Mouse (Mus musculus) megakaryocyte-erythroid progenitor cell, adult 5-6 weeks (primary cell): Measurements from ENCODE around the gene Cldn7. TPM values are rescaled to one million over a fixed set of nuclear protein-coding genes. Genes with fewer than 3 reads are reported as not detected.
"Not testable (repeated sequence)": the region's sequence is repeated elsewhere in the genome, so short reads cannot be mapped to it uniquely, and the experiment has no call there.

Experiments used
- ATAC-seq: replicated peaks from 2 replicates; pipeline ENCODE4 v1.8.0; 2016; ENCODE audit warnings: mild to moderate bottlenecking, inconsistent platforms; ENCODE audit not compliant: severe bottlenecking, poor library complexity, low FRiP score, low TSS enrichment
- total RNA-seq, 2 experiments: library from RNA; stranded (forward) in 1 of 2; stranded (reverse) in 1 of 2; fragments of 200-1000, 215-1000 nt in 1 of 2; fragments of >200 nt in 1 of 2; fragmentation: Nextera tagmentation in 1 of 2; gene quantifications; 2 replicates each; pipeline ENCODE4 v1.2.3; 2014 to 2017

Cldn7 gene
- total RNA-seq, 2 experiments from 2014 or later, result not detected

DNA sequence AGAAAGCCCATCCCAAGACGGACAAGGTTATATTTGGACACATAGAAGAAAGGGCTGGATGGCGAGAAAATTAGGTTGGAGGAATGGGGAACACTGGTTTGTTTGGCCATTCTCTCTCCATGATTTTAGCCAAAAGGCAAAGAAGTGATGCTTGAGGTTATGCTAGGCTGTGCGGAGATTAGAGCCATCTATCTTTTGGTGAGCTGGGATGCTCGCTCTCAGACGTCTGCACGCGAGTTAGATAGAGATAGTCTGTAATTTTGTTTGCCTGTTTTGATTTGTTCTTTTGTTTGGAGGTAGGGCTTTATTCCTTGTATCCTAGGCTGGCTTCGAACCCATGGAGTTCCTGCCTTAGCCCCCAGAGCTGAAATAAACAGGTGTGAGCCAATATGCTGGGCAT lies 36.6 kb downstream of the Cldn7 start:
- ATAC-seq, result no peak

DNA sequence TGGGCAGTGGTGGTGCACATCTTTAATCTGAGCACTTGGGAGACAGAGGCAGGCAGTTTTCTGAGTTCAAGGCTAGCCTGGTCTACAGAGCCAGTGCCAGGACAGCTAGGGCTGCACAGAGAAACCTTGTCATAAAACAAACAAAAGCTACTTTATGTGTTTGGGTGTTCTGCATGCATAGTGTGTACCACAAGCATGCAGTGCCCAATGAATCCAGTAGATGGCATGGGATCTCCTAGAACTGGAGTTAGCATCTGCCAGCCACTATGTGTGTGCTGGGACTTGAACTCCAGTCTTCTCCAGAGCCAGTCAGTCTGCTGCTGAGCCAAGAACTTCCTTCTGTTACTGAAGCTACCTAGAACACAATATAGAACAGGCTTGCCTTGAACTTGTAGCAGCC lies 37.3 kb downstream of the Cldn7 start:
- peak; percentile 35; the same call in 1 of the 2 replicates for ATAC-seq

DNA sequence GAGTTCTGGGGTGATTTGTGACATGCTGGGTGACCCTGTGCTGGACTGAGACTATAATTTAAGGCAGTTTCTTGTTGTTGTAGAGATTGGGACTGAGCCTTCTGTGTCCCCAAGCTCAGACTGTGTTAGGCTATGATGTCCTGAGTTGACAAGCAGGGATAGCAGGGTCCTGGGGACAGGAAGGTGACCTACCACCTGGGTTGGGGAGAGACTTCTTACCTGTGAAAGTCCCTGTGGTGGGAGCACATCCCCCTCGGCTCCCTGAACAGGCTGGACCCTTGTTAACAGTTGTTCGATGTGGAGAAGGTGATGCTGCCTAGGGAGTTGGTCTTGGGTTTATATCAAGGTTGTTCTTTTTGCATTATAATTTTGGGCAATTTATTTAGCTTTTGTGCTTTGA lies 37.9 kb downstream of the Cldn7 start:
- ATAC-seq, result no peak

DNA sequence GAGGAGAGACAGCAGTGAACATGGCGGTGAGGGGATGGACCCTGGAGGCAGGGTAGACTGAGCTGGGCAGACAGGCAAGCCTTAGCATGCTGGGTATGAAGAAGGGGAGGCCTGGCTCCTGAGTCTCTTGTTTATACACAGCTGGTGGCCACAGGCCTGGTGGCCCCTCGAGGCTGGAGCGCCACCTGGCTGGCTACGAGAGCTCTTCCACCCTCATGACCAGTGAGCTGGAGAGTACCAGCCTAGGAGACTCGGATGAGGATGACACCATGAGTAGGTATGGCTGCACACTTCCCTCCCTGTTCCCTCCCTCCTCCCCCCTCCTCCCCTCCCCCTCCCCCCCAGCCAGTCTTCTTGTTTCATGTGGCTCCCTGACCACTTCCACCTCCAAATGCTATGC lies 40.9 kb downstream of the Cldn7 start:
- peak; percentile 53; the same call in 1 of the 2 replicates for ATAC-seq

DNA sequence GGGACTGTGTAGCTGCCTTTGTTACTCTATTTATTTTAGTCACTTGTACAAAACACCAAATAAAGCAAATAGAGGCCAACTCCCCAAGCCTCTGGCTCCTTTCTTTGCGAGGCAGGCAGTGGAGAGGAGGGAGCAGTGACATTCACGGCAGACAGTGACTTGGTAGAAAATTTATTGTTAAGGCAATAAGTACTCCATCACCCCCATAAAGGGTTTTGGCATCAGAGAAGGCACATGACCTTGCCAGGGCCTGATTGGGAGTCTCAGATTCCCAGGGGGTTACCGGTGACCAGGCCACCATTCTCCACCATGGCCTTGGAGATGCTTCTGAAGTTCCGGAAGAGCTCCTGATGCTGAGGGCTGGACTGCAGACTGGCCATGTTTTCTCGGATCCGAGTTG lies 45.5 kb downstream of the Cldn7 start:
- ATAC-seq, result no peak

DNA sequence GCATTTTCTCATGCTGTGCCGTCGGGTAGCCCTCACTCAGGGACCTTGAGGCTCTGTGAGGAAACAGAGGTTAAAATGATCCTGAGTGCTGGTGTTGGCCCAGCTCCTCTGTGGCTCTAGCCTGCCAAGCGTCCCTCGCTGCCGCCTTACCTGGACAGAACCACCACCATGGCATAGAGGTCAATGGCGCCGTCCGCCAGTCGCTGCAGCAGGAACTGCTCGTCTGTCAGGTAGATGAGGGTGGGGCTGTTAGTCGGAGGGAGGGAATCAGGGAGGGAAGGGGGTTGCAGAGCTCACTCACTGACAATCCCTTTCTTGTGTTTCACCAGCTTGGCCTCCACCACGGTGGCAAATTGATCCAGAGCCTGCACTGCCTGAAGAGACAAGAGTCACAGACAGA lies 46.0 kb downstream of the Cldn7 start:
- ATAC-seq, result no peak

DNA sequence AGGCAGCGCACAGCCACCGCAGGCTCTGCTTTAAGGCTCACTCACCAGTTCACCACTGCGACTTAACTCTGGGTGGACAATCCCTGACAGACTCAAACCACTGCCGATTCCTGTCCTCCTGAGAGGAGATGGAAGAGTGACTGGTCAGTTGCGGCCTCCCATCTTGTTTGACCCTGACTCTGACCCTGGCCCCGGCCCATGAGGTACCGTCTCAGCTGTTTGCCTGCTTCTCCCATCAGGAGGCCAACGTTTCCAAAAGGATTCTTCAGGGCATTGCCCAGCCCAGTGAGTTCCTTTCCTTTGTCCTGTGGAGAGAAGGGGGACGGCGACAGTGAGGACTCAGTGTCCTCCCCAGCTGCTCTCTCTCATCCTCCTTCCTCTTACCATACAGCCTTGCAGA lies 46.4 kb downstream of the Cldn7 start:
- ATAC-seq, result no peak

DNA sequence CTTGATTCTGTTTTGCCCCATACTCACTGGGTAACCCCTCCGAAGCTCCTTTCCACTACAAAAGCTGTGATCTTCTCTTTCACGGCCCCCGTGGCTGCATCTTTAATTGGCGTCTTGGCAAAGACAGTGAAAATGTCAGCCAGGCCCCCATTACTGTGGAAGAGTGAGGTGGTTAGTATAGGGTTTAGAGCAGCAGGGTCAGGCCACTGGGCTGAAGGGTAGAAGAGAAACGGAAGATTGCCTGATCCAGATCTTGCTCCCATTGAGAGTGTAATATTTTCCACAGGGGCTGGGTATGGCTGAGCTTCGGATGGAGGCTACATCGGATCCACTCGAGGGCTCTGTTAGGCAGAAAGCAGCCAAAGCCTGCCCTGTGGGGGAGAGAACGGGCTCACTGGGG lies 48.4 kb downstream of the Cldn7 start:
- no peak for ATAC-seq

DNA sequence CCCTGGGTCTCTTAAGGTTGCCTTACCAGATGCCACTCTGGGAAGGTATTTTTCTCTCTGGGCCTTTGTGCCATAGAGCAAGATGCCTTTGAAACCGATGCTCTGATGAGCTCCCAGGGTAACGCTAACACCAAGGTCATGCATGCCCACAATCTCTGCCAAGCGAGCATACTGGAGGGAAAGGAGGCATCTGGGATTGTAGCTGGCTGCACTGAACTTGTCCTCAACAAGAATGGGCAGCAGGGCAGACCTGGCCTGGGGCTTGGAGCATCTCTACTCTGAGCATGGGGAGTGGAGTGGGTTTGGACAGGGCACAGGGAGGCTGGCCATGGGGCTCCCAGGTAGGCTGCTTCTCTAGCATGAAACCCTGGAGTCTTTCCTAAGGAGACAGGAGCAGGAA lies 48.8 kb downstream of the Cldn7 start:
- no peak for ATAC-seq

DNA sequence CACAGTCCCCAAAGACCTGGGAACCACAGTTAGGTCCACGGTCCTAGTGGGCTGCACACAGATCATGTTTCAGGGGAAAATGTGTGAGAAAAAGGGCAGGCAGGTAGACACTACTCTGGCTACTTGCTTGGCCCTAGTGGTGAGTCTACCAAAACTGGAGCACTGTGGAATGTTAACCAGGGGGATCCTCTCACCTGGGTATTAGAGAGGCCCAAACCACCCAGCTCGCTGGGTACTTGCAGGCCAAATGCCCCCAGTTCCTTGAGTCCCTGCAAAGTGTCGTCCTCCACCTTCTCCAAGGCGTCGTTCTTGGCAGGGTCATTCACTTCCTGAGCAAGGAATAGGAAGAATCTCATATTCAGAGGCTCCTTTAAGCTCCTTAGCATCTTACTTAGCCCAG lies 49.5 kb downstream of the Cldn7 start:
- no peak for ATAC-seq

DNA sequence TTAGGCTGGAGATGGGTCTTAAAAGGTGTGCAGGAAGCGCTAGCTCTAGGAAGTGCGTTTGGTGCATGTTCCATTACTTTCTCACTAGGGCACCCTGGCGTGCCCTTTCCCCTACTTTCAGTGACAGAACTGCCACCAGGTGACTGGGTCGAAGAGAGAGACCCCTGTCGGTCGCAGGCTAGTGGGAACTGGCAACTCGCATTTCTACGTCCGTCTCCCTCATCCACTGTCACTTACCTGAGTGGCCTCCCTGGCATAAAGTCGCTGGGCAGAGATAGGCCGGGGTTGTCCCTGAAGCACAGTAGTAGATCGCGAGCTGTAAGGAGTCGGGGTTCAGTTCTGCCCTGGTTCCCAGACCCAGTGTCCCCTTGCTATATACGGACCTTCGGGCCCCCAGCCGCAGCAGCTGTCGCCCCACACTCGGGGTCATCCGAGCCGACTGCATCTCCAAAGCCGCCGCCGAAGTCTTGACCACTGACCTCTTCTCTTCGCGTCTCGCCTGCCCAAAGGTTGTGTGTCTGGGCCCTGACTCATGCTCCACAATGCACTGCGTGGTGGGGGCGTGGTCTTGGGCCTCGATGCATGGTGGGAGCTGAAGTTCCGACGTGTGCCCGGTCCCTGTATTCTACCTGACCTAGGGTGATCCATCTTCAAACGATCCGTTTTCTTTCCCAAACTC lies 50.4 kb downstream of the Cldn7 start, which contains the start of gene Acadvl:
TSS of gene Acadvl (minus strand) at position 532 of the 679 bp plus-strand sequence.
- peak; percentile 88 for ATAC-seq

DNA sequence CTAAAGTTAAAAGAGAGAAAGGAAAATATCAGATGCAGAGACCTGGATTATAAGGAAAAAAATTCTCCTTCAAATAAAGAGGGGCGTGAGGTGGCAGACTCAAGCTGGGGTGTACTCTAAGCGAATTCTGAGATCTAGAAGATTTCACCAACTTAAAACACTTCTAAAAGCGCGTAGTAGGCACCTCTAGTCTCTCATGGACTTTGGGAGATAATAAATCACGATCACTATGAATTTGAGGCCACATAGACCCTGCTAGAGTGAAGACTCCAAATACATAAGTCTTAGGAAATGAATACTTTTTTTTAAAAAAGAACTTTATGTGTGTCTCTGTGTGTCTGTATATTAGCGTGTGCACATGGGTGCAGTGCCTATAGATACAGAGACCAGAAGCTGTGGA lies 51.1 kb downstream of the Cldn7 start:
- no peak for ATAC-seq

DNA sequence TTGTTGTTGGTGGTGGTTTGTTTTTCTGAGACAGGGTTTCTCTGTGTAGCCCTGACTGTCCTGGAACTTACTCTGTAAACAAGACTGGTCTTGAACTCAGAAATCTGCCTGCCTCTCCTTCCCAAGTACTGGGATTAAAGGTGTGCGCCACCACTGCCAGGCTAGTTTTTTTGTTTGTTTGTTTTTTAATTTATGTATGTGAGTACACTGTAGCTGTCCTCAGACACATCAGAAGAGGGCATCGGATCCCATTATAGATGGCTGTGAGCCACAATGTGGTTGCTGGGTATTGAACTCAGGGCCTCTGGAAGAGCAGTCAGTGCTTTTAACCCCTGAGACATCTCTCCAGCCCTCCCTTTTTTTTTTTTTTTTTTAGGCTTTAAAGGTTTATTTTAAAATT lies 51.6 kb downstream of the Cldn7 start:
- ATAC-seq, result not testable (repeated sequence)

DNA sequence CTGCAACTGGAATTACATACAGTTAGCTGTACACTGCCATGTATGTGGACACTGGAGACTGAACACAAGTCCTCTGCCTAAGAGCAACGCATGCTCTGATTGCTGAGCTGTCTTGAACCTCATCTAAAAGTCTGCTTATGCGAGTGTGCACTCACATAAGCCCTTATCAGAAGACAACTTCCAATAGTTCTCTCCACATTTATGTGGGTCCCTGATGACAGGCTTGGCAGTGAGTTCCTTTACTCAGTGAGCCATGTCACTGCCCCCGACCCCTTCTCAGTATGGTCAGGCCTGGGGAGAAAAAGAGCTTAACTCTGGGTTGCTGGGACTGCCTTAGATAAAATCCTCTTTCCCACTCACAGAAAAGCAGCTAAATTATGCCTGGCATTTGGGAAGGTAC lies 52.1 kb downstream of the Cldn7 start, which contains the start of gene Dlg4:
TSS of gene Dlg4 (plus strand) at position 274 of the 400 bp plus-strand sequence.
- ATAC-seq, result no peak

DNA sequence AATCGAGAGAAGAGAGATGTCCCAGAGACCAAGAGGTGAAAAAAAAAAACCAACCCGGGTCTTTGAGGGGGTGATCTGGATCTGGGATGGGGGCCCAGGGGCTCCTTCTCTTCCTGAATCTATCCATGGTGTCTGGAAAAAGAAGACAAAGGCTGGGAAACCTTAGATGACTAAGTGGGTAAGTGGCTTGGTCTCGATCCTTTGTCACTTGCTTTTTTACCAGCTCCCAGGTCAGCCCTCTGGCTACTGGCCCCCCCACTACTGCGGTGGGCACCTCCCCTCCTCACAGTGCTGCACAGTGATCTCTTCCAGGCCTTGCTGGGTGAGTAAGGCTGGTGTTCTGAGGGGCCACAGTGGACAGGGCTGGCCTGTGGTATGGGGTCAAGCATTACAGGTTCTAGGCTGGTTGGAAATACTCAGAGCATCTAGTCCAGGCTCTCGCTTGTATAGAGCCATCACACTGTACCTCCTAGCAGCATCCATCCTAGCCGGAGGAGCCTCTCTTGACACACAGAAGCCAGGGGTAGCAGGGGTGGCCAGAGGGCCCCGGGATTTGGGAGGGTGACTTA lies 52.7 kb downstream of the Cldn7 start:
- ATAC-seq, result no peak

Other genes starting within 250 kb of the Cldn7 start
Only the 30 nearest of the 34 such genes appear.
- 2.3 TPM in 1 of 2 replicates, not detected in the other for gene Chrnb1, start 168.8 kb upstream of the Cldn7 start, total RNA-seq (2014; fragmentation: Nextera tagmentation)
- gene Chrnb1, start 168.8 kb upstream of the Cldn7 start, total RNA-seq (2017), result 0.28 and 1.9 TPM in 2 replicates
- gene Fgf11, start 162.9 kb upstream of the Cldn7 start, total RNA-seq (2014; fragmentation: Nextera tagmentation), result 0.57 and 0.63 TPM in 2 replicates
- 2.3 TPM in 1 of 2 replicates, not detected in the other for gene Fgf11, start 162.9 kb upstream of the Cldn7 start, total RNA-seq (2017)
- not detected in 2 replicates for gene Tmem102, start 159.2 kb upstream of the Cldn7 start, total RNA-seq (2014; fragmentation: Nextera tagmentation)
- gene Tmem102, start 159.2 kb upstream of the Cldn7 start, total RNA-seq (2017), result not detected in 2 replicates
- not detected in 2 replicates for gene Gm39566, start 149.5 kb upstream of the Cldn7 start, total RNA-seq (2014; fragmentation: Nextera tagmentation)
- not detected in 2 replicates for gene Gm39566, start 149.5 kb upstream of the Cldn7 start, total RNA-seq (2017)
- not detected in 2 replicates for gene Spem2, start 146.3 kb upstream of the Cldn7 start, total RNA-seq (2014; fragmentation: Nextera tagmentation)
- gene Spem2, start 146.3 kb upstream of the Cldn7 start, total RNA-seq (2017), result not detected in 2 replicates
- not detected in 2 replicates for gene Spem1, start 142.6 kb upstream of the Cldn7 start, total RNA-seq (2014; fragmentation: Nextera tagmentation)
- not detected in 2 replicates for gene Spem1, start 142.6 kb upstream of the Cldn7 start, total RNA-seq (2017)
- 7.9 and 8.3 TPM in 2 replicates for gene Nlgn2, start 127.0 kb upstream of the Cldn7 start, total RNA-seq (2014; fragmentation: Nextera tagmentation)
- 2.9 and 3.8 TPM in 2 replicates for gene Nlgn2, start 127.0 kb upstream of the Cldn7 start, total RNA-seq (2017)
- 166 and 210 TPM in 2 replicates for gene Tmem256, start 126.3 kb upstream of the Cldn7 start, total RNA-seq (2014; fragmentation: Nextera tagmentation)
- gene Tmem256, start 126.3 kb upstream of the Cldn7 start, total RNA-seq (2017), result 64.8 and 66.7 TPM in 2 replicates
- gene Plscr3, start 118.4 kb upstream of the Cldn7 start, total RNA-seq (2014; fragmentation: Nextera tagmentation), result 54.7 and 61.3 TPM in 2 replicates
- 14.5 and 14.8 TPM in 2 replicates for gene Plscr3, start 118.4 kb upstream of the Cldn7 start, total RNA-seq (2017)
- gene Tnk1, start 106.0 kb upstream of the Cldn7 start, total RNA-seq (2014; fragmentation: Nextera tagmentation), result 0.48 TPM in 1 of 2 replicates, not detected in the other
- 0.34 TPM in 1 of 2 replicates, not detected in the other for gene Tnk1, start 106.0 kb upstream of the Cldn7 start, total RNA-seq (2017)
- not detected in 2 replicates for gene Tmem95, start 86.8 kb upstream of the Cldn7 start, total RNA-seq (2014; fragmentation: Nextera tagmentation)
- gene Tmem95, start 86.8 kb upstream of the Cldn7 start, total RNA-seq (2017), result not detected in 2 replicates
- gene Kctd11, start 83.4 kb upstream of the Cldn7 start, total RNA-seq (2014; fragmentation: Nextera tagmentation), result 0.54 and 0.79 TPM in 2 replicates
- 1.3 TPM in 1 of 2 replicates, not detected in the other for gene Kctd11, start 83.4 kb upstream of the Cldn7 start, total RNA-seq (2017)
- 52.7 and 59.4 TPM in 2 replicates for gene Acap1, start 69.2 kb upstream of the Cldn7 start, total RNA-seq (2014; fragmentation: Nextera tagmentation)
- gene Acap1, start 69.2 kb upstream of the Cldn7 start, total RNA-seq (2017), result 40.3 and 55.2 TPM in 2 replicates
- gene 2810408A11Rik, start 63.8 kb upstream of the Cldn7 start, total RNA-seq (2014; fragmentation: Nextera tagmentation), result 2.4 and 4.0 TPM in 2 replicates
- gene 2810408A11Rik, start 63.8 kb upstream of the Cldn7 start, total RNA-seq (2017), result 3.4 and 4.1 TPM in 2 replicates
- 31.7 and 51.2 TPM in 2 replicates for gene Neurl4, start 63.7 kb upstream of the Cldn7 start, total RNA-seq (2014; fragmentation: Nextera tagmentation)
- gene Neurl4, start 63.7 kb upstream of the Cldn7 start, total RNA-seq (2017), result 27.9 and 64.3 TPM in 2 replicates
- 155 and 190 TPM in 2 replicates for gene Gps2, start 50.9 kb upstream of the Cldn7 start, total RNA-seq (2014; fragmentation: Nextera tagmentation)
- gene Gps2, start 50.9 kb upstream of the Cldn7 start, total RNA-seq (2017), result 53.7 and 106 TPM in 2 replicates
- gene Eif5a, start 42.8 kb upstream of the Cldn7 start, total RNA-seq (2014; fragmentation: Nextera tagmentation), result 1,285 and 1,514 TPM in 2 replicates
- gene Eif5a, start 42.8 kb upstream of the Cldn7 start, total RNA-seq (2017), result 1,032 and 1,474 TPM in 2 replicates
- gene Ybx2, start 29.0 kb upstream of the Cldn7 start, total RNA-seq (2014; fragmentation: Nextera tagmentation), result 2.2 TPM in 1 of 2 replicates, not detected in the other
- not detected in 2 replicates for gene Ybx2, start 29.0 kb upstream of the Cldn7 start, total RNA-seq (2017)
- gene Slc2a4, start 16.6 kb upstream of the Cldn7 start, total RNA-seq (2014; fragmentation: Nextera tagmentation), result 0.15 and 5.2 TPM in 2 replicates
- 0.19 and 0.88 TPM in 2 replicates for gene Slc2a4, start 16.6 kb upstream of the Cldn7 start, total RNA-seq (2017)
- 181 and 216 TPM in 2 replicates for gene Ctdnep1, start 16.4 kb downstream of the Cldn7 start, total RNA-seq (2014; fragmentation: Nextera tagmentation)
- gene Ctdnep1, start 16.4 kb downstream of the Cldn7 start, total RNA-seq (2017), result 9.8 and 38.6 TPM in 2 replicates
- 81.7 and 104 TPM in 2 replicates for gene Elp5, start 17.7 kb downstream of the Cldn7 start, total RNA-seq (2014; fragmentation: Nextera tagmentation)
- 66.4 and 82.7 TPM in 2 replicates for gene Elp5, start 17.7 kb downstream of the Cldn7 start, total RNA-seq (2017)
- 267 and 278 TPM in 2 replicates for gene Gabarap, start 26.4 kb downstream of the Cldn7 start, total RNA-seq (2014; fragmentation: Nextera tagmentation)
- gene Gabarap, start 26.4 kb downstream of the Cldn7 start, total RNA-seq (2017), result 222 and 223 TPM in 2 replicates
- gene Phf23, start 31.0 kb downstream of the Cldn7 start, total RNA-seq (2014; fragmentation: Nextera tagmentation), result 49.1 and 53.9 TPM in 2 replicates
- 46.2 and 53.7 TPM in 2 replicates for gene Phf23, start 31.0 kb downstream of the Cldn7 start, total RNA-seq (2017)
- 20.3 and 30.0 TPM in 2 replicates for gene Dvl2, start 35.8 kb downstream of the Cldn7 start, total RNA-seq (2014; fragmentation: Nextera tagmentation)
- gene Dvl2, start 35.8 kb downstream of the Cldn7 start, total RNA-seq (2017), result 15.8 and 20.8 TPM in 2 replicates
- 50.8 and 85.0 TPM in 2 replicates for gene Acadvl, start 50.6 kb downstream of the Cldn7 start, total RNA-seq (2014; fragmentation: Nextera tagmentation)
- gene Acadvl, start 50.6 kb downstream of the Cldn7 start, total RNA-seq (2017), result 58.1 and 70.7 TPM in 2 replicates
- gene Dlg4, start 52.2 kb downstream of the Cldn7 start, total RNA-seq (2014; fragmentation: Nextera tagmentation), result 2.1 and 3.0 TPM in 2 replicates
- 0.23 and 0.76 TPM in 2 replicates for gene Dlg4, start 52.2 kb downstream of the Cldn7 start, total RNA-seq (2017)
- gene Asgr1, start 89.3 kb downstream of the Cldn7 start, total RNA-seq (2014; fragmentation: Nextera tagmentation), result not detected in 2 replicates
- not detected in 2 replicates for gene Asgr1, start 89.3 kb downstream of the Cldn7 start, total RNA-seq (2017)
- not detected in 2 replicates for gene Asgr2, start 127.9 kb downstream of the Cldn7 start, total RNA-seq (2014; fragmentation: Nextera tagmentation)
- not detected in 2 replicates for gene Asgr2, start 127.9 kb downstream of the Cldn7 start, total RNA-seq (2017)
- gene Mgl2, start 165.6 kb downstream of the Cldn7 start, total RNA-seq (2014; fragmentation: Nextera tagmentation), result not detected in 2 replicates
- gene Mgl2, start 165.6 kb downstream of the Cldn7 start, total RNA-seq (2017), result not detected in 2 replicates
- gene Clec10a, start 191.4 kb downstream of the Cldn7 start, total RNA-seq (2014; fragmentation: Nextera tagmentation), result not detected in 2 replicates
- 0.75 TPM in 1 of 2 replicates, not detected in the other for gene Clec10a, start 191.4 kb downstream of the Cldn7 start, total RNA-seq (2017)